Mouse (Mus musculus) thymus, adult 18-20 months (tissue): ENCODE results near the gene Btbd9.

Experiments
- DNase-seq, 2 experiments: peaks; one replicate each; pipeline ENCODE4 v3.0.0; 2022; ENCODE audit warnings: mixed read lengths in 2 of 2

Gene Btbd9

DNA sequence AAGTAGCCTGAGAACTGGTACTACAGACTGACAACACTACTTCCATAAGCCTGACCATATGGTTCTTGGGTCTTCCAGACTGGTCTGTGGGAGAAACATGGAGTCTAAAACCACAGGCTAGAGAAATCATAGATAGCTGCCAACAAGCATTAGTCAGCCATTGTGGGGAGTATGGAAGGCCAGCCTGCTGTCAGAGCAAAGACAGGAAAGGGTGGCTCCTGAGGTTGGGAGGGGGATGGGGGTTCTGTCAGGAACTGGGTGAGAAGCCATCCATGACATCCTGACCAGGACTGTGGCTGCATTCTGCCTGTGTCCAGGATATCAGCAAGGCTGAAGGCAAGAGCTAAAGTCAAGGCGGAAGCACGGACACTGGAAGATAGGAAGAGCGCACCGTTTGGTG is 137.5 kb downstream of the Btbd9 start:
- DNase-seq: no peak

DNA sequence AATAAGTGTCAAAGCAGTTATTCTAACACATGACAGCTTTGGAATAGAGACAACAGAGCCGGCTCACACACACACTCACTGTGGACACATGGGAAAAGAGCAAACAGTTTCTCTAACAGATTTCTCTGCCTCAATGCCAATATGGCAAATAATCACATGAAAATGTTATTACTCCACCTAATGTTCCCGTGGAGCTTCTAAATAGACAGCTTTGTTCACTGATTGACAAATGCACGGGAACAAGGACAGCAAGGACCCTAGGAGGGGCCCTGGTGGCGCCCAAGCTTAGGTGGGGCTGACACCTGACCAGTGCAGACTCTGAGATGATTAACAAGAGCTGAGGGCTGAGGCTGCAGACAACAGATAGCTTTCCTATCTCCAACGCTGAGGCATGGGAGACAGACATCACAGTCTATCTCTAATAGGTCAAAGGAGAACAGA is 140.2 kb downstream of the Btbd9 start:
- DNase-seq: no peak

DNA sequence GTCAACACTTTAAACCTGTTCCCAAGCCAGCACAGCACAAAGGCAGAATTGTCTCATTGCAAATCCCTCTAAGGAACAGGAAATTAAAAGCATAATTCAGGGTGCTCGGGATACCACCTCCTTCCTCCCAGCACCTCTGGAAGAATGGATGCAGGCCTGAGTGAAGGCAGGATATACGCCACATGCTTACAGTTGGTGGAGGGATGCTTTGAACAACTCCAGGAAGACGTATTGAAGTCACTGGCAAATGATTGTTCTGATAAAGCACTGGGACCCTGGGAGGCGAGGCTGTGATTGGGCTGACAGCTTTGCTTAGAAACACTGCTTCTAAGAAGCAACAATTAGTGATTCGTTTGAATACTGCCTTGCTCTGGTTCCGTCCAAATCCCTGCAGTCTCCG is 140.8 kb downstream of the Btbd9 start:
- no peak for DNase-seq

DNA sequence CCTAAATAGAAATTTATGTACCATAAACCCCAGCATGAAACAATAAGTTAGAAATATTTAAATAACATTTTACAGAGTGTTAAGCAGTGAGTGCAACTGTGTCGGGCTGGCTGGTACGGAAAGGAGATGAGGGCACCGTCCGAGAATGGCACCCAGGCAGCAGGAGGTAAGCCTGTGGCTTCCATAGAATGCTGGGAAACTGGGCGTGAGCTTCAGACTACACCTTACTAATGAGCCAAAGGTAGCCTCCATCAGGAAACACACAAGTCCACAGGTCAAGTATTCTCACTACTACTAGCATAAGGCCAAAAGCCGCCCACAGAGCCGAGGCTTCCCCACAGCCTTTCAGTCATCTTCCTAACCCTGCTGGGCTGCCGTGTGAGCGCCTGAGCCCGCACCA is 144.2 kb downstream of the Btbd9 start:
- DNase-seq: no peak

DNA sequence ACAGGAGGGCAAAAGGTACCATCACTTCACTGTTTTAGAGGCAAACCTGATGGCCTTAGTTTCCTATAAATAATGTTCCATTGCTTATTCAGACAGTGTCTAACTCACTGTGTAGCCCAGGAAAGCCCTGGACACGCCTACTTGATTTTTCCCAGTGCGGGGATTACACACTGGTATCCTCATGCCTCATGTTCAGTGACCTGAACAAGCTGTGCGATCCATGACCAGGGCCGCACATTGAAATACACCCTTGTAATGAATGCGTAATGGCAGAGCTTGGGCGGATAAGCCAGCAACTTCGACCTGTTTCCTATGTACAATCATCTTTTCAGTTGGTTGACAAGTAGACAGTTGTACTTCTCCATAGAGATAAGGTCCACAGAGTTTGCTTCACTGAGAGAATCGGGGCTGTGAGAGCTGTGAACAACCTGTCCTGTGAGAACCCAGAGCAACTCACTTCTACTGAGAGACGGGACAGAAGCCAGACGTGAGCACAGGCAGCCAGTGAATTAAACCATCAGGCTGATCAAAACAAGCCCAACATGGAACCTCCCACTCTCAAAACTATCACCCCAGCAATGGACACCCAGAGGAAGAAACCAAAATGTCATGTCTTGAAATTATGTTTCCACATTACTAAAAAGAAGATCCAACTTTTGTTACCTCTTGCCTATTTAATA is 145.2 kb downstream of the Btbd9 start:
- no peak for DNase-seq

DNA sequence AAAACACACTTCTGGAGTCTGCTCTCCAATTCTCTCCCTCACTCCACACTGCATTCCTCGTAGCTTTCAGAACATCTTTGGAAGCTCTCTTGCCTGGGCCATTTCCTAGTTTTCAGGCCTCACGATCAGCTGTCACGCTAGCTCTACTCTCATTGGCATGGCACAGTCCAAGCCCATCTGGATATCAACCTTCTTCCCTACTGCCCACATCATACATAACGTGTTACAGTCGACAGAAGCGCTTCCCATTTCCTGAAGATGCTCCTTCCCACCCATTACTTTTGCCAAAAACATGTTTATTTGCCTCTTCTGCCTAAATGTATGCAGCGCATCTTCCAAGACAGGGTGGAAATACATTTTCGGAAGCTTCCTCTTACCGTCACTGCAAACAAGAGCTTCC is 147.6 kb downstream of the Btbd9 start:
- no peak for DNase-seq

DNA sequence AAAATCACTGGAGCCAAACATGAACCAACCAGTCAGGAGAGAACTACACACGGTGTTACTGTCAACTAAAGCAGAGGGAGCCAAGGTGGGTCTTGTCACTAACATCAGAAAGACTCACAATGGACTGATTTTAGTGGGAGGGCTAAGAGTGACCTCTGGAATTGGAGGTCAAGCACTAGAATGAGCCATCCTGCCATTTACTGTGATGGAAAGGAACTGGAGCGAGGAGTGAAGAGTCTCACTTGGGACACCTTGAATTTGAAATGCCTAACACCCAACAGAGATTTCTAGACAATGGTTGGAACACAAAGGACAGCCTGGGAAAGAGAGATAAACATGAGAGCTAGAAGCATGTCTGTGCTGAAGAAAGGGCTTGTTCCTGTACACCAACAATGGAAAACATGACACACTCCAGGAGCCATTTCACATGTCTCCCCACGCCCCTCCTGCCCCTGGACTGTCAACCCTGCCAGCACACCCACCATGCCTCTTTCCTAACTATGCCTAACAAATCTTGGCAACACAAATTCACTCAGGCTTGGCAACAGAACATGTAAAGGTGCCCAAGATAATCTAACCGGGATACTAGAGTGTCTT is 152.9 kb downstream of the Btbd9 start:
- no peak for DNase-seq

DNA sequence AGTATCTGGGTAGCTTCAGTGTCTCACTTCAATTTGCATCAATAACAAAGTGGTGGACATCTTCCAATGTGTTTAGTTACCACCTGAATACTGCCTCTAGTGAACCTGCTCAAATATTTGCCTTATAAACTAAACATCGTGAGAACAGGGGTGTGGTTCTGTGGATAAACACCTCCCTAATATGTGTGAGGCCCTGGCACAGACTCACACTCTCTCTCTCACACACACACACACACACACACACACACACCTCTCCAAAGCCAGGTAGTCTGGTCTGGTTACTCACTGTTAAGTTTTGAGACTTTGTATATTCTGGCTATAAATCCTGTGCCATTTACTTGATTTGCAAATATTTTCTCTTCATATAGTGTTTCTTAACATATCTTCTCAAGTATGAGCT is 154.0 kb downstream of the Btbd9 start:
- DNase-seq: no peak

DNA sequence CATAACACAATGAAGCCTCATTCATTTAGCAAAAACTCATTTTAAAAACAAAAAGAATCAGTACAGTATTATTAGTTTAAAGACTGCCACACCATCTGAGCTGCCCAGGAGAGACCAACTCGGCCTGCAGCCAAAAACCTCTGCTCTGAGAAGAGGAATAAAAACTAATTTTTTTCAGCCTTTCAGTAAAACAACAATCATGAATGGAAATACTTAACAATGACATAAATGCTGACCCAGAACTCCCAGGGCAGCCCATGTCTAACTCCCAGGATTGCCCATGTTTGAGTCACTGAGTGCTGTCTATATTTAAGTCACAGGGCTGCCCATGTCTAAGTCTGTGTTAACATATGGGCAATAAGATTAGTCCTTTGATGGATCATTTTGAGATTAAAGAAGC is 155.0 kb downstream of the Btbd9 start:
- no peak for DNase-seq

DNA sequence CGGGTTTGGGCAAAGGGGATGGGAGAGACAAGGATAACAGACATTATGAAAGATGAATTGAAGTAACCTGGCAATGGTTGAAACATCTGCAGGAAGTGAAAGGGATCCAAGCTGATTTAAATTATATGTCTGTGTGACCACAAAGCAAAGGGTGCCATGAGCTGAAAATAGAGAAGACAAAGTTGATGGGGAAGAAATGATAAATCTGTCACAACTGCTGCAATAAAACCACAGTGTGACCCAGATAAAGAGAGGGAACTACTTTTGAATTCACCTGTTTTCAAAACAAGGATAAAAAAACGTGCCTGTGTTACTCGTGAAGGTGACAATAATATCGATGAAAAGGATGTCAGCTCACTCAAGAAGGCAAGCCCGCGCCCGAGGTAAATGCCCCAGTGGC is 156.8 kb downstream of the Btbd9 start:
- DNase-seq: no peak

DNA sequence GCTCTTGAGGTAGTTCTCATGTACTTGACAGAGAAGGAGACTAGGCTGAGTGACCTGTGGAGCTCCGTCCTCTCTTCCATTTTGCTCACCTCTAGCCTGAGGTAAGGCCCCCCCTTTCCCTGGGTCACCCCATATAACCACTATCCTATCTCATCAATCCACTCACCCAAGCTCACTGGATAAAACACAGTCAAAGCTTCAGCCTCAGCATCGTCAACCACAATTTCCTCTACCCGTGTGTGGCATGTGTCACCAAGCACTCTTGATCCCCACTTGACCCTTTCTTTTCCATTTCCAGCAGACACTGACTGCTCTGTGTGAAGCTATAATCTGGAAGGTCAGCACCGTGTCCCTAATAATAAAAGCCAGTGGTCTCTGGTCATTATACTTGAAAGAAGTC is 157.8 kb downstream of the Btbd9 start:
- no peak for DNase-seq

DNA sequence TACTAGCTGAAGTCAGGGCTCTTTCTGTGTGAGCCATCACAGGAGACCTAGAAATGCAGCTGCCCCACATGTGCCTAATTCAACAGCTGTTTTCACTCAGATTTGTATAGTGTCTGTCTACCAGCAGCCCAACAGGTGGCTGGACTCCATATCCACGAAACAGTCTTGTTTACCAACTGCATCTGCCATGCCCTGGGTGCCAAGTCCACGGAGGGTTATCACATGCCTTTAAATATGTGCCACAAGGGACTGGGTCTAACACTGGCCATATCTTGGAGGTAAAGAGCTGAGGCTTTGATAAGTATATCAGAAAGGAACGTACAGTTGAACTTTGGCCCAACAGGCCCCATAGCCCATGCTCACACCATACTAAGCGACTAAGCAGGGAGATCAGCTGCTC is 159.2 kb downstream of the Btbd9 start:
- DNase-seq: no peak

DNA sequence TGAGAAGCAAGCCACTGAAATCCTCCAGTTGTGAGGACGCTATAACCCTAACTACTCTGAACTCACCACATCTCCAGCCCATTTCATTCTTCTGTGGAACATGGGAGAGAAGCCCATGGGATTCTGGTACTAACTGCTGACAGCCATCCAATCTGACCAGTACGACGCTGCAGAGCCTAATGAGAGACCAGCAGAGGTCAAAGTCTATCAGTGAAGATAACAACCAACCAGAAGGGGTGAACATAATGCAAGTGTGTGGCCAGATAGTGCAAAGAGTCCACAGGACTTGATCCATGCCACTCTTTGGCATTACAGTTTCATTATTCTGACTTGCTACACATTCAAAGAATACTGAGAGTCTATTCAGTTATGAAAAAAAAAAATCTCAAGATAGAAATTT is 160.6 kb downstream of the Btbd9 start:
- no peak for DNase-seq

DNA sequence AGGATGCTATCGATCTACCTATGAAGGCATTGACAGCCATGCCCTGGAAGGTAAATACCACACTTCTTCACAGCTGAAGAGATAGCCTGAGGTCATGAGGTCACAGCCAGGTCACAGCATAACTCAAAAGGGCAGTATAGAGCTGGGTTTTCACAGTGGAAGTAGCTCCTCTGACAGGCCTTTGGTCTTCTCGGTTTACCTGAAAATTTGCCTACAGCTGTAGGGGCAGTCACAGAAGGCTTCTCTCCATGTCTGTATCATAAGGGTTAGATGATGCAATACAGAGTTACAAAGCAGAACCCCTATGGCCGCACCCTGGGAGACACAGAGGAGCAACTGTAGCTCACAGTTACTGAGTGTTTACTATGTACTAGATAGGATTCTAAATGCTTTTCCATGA is 163.3 kb downstream of the Btbd9 start:
- no peak for DNase-seq

DNA sequence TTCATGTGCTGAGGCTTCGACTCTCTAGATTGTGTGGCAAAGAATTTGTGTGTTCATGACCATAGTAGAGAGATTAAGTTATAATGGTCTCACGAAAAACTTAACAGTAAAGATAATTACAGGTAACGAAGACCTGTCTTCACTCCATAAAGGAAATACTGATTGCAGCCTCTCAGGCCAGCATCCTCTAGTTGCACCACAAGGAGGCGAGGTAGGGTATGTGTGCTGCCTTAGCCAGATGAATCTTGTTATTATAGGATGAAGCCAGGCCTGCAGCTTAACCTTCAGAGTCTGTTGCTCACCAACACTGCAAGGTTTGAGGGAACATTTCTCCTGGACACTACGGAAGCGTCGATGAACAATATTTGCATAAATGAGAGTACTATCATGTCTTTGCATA is 170.3 kb downstream of the Btbd9 start:
- no peak for DNase-seq

DNA sequence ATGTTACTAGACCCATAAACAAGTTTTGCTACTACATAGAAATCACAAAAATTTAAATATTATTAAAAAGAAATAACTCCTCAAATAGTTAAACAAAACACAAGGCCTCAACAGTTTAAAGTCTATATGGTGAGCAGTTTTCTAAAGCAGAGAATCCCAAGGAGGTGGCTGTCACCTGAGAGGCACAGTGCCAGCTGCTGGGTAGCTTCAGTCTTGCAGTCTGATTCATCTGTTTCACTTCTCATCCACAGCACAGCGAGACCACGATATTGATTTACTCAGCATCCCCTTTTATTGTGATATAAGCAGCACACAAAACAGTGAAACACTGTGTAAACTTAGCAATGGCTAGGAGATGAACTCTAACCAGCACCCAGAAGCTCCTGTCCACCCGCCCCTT is 173.4 kb downstream of the Btbd9 start:
- no peak for DNase-seq

DNA sequence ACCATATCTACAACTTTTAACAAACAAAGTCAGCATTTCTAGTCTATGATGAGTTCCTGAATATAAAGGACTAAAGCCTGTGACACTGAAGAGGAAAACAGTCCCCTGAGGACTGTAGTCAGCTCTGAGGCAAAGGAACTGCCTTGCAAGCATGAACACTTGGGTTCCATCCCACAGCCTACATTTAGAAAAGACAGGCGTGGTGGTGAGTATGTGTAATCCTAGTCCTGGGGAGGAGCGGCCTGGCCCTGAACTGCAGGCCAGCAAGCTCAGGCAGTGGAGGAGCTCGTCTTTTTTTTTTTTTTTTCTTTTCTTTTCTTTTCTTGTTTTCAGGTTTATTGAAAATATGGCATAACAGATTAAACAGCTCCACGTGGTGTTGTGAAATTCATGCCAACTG is 181.0 kb downstream of the Btbd9 start:
- no peak for DNase-seq

DNA sequence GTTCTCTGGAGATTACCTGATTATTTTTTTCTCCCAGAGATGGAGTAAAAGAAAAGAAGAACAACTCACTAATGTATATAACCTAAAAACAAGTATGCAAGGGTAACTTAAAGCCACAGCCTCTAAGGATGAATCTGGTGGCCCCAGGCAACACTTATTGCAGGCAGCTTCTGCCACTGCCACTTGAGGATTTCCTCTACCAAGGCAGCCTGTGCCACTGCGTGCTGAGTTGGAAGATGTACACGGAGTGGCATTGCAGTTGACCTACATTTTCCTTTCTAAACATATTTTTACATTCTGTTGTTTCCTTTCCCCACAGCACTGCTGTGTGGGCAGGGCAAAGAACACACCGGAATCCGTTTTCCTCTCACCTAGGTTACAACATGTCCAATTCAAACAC is 184.3 kb downstream of the Btbd9 start:
- no peak for DNase-seq

DNA sequence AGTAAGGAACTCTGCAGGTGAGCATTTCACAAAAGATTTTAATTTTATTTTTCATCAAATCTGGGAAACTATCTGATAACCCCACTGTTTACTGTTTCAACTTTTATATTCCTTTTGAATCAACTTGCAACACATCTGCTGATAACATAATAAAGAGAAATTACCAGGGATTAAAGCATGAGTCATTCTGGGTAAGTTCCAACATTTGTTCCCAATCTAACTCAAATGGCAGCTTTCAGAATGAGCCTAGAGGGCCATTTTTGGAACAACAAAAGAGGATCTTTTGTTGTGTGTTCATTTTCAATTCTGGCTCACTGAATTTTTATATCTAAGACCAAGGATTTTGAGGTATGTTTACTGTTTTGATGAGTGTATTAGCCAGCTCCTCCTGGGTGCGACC is 185.1 kb downstream of the Btbd9 start:
- no peak for DNase-seq

DNA sequence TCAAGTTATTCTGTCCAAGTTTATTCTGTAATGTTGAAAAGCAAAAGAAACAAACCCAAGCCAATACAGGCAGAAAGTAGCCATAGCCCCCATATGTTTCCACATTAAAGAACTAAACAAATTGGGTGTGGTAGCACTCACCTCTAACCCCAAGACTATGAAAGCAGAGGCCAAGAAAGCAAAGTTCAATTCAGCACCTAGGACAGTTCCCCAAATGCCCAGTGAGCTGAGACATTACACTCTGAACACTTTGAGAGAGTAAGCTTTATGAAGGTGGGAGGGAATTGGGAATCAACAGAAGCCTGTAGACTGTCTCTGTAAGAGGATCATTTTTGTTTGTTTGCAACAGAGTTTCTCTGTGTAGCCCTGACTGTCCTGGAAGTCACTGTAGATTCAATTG is 186.6 kb downstream of the Btbd9 start:
- DNase-seq: no peak

DNA sequence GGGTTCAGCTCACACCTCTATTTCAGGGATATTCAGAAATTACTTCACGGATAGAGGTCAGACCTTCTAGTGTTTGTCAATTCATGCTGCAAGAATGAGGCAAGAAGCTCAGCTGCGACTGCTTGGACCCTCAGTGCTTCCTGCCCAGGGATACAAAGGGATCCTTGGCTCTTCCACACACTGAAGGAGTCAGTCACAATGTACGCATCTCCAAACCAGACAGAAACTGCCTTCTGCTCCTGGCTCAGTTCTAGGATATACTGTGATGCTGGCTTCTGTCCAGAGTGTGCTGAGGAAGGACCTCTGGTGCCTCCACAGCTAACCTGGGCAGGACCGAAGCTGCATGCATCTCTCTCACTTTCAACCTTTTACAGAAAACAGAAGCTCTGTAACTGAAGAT is 187.5 kb downstream of the Btbd9 start:
- no peak for DNase-seq

DNA sequence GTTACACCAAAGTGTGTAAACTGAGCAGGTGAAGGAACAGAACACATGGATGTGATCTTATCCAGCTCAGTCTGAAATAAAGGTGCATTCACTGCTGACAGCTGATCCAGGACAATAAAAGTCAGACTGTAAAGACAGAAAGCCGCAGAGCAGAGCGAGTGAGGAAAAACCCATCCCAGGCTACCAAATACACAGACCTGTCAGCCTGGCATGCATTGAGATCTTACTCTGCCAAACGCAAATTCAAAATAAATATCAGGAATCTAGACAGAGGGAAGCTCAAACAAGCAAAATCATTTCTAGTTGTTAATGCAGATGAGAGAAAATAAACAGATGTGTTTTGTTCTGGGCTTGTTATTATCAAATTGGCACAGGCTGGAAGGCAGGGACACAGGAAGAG is 187.9 kb downstream of the Btbd9 start:
- DNase-seq: no peak

DNA sequence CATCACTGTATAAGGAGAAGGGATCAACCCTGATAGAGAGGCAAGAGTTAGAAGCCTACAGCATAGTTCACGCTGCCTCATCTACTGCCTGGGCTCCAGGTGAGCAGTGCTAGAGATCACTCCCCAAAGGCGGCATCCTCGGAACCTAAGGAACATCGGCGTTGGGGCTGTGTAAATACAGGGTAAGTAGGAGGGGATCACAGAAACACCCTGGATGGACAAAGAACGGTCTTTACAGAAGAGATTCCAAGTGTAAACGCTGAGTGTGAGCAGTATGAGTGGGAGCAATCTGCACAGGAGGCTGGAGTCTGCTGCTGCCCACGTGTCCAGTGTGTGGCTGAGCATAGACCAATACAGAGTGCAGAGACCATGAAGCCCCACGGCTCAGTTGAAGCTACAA is 190.0 kb downstream of the Btbd9 start:
- no peak for DNase-seq

DNA sequence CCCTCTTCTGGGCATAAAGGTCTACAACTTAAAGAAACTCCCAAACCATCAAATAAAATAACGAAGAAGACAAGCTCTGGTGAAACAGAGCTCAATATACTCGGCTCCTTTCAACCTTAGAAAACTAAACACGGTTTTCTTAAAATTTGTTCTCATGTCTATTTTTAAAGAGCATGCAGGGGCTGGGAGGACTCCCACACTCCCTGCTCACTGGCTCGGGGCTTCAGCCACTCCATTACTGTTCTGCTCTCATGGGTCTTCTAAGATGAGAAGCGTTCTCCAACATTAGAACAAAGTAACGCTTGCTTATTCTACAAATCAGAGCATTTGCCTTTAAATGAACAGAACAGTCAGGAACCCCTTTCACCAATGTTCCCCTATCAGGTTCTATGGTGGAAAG is 192.6 kb downstream of the Btbd9 start:
- no peak for DNase-seq
